Mouse (Mus musculus): ENCODE measurements around the gene Usp33.

Gene Usp33

DNA sequence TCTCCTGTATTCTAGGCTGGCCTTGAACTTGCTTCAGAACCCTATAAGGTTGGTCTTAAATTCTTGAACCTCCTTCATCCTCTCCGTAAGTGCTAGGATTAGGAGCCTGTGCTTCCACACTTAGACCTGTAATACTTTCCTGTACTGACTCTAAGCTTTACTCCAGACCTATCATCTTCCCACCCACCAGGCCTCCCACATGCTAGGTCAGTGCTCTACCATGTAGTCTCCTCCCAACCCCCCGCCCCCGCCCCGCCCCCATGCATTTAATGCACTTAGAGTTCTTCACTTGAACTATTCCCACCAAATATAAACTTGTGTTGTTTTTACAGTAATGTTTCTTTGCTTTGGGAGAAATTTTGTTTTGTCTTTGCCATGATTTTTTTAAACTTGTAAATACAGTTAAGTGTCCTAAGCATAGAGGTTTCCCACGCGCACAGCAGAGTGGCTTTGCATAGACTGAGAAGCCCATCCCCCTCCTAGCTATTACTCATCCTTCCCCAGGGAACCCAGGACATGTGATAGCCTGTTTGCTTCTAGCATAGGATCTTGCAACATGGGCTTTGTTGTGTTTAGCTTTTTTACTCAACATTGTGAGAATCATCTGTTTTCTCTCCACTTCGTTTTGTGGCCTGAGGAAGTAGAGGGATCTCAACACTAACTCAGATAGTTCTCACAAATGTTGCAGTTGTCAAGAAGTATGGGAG is 55.8 kb downstream of the Usp33 start:
- no peak for DNase-seq (ENCODE audit: low spot score)

DNA sequence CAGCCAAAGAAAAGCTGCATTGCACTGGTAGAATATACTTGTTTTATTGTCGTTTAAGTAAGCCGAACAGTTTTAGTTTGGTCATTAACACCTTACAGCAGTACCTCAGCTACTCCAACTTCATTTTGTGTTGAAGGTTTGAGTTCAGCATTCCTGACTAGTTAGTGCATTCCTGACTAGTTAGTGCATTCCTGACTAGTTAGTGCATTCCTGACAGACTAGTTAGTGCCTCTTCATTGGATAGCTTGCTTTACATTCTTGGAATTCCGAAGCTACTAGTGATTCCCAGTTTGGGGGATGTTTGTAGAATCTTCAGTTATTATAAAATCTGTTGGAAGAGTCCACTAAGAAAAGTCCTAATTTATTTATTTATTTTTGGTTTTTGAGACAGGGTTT is 56.4 kb downstream of the Usp33 start:
- DNase-seq (ENCODE audit: low spot score), result no peak

DNA sequence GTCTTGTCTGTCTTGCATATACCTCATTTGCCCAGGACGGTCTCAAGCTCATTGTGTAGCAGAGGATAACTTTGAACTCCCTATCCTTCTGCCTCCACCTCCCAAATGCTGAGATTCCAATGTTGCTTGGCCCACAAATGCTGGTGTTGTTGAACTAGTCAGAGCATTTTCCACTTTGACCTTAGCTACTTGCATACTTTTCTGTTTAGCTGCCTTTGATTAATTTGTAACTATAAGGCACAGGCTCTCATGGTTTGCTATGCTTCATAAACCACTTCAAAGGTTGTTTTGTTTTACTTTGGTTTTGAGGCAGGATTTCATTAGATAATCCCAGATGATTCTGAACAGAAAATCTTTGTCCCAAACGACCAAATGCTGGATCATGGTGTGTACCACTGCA is 57.5 kb downstream of the Usp33 start:
- DNase-seq (ENCODE audit: low spot score), result no peak

DNA sequence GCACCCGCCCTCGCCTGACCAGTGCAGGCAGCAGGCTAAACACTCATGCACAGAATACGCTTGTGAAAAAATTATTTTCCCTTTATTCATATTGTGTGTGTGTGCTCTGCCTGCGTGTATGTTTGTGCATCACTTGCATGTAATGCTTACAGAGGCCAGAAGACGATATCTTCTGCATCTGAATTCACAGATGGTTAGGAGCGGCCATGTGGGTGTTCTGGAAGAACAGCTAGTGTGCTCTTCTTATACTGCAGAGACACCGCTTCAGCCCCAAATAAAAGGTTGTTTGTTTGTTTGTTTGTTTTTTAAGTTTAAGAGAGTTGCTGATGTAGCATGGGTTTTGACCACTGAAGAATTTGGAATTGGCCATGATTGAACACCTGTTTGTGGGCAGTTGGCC is 59.1 kb downstream of the Usp33 start:
- no peak for DNase-seq (ENCODE audit: low spot score)

DNA sequence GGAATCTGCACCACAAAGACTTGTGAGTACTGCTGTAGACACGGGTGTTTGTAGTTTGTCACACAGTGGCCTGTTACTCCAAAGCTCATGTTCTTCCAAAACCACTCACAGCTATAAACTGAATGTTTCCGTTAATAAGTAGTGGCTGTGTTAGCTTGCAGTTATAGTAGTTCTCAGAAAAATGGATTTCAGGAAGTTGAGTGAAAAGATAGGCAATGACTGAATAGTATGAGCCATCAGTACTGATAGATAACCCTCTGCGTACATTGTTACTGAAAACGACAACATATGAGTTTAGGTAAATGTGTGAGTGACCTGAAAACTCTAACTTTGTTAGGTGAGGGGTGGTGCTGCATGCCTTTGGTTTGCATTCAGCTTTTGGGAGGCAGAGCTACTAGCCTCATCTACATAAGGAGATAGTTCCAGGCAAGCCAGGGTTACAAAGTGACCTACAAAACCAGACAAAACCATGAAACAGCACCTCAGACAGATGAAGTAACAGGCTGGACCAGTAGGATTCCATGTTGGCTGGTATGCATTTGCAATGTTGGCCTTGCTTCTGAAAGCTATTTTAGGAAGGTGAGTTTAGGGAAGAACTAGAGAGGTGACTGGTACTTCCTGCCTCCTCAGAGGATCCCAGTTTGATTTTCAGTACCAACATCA is 59.8 kb downstream of the Usp33 start:
- no peak for DNase-seq (ENCODE audit: low spot score)

DNA sequence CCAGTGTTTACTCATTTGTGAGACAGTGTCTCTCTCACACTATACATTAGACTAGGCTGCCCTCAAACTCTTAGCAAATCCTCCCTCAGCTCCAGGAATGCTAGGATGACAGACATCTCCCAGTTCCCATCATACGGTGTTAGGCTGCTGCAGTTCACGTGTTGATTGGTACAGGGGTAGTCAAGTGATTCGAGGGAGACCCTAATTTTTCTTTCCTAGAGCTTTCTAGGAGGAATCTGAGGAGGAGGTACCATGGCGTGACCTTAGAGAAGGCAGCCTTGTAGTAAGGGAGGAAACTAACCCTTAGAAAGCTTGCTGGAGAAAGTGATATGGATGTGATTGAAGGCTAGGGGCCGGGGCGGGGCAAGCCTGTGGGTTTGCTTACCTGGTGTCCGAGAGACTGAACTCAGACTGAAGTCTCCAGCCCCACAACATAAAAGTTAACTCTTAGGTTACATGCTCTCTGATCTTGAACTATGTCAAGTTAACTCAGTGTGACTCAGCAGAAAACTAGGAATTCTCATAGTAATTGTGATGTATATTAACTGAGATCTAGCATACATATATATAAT is 64.8 kb downstream of the Usp33 start:
- no peak for DNase-seq (ENCODE audit: low spot score)

DNA sequence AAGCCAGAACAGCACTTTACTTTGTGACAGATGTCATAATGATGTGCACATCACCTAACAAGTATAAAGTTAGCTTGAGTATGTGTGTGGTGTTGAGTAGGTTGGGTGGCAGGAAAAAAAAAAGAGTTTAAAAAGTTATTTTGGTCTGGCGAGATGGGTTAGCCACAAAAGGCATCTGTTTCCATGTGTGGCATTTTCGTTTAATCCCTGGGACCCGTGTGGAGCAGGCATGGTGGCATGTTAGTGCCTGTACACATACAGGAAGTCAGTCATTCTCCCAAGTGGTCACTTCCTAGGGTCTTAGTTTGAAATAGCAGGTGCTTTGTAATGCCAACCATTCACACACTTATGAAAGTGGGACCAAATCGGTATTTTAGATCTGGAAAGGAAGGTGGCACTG is 66.1 kb downstream of the Usp33 start:
- no peak for DNase-seq (ENCODE audit: low spot score)

DNA sequence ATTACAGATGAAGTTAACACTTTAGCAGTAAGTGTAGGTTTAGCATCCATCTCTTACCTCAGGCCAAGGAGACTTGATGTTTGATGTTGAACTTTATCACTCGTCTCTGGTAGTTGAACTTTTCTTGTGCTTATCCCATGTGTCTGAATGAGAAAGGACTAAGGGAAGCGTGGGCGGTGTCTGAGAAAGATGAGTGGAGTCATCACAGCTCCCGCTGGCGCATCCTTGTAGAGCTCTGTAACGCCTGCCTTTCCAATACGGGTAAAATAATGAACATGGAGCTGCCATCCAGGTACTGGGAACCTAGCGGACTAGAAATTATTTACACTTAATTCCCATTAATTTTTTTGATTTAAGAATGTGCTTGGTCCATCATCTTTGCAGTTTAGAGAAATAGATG is 82.6 kb downstream of the Usp33 start:
- no peak for DNase-seq (ENCODE audit: low spot score)

DNA sequence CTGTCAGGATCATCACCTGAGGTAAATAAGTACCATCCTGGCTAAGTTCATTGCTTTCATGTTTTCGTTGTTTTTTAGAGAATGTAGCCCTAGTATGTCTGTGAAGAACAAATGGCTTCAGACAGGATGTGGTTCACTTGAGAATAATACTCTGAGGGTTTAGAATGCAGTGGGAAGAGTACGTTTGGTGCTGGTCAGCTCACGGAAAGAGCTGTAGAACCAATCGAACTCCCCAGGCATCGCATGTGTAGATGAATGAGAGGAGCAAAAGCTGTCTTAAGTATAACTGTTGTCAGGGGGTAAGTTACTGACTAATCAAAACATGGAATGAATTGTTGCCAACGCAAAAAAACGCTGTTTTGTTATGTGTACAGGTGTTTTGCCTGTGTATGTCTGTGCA is 86.4 kb downstream of the Usp33 start:
- no peak for DNase-seq (ENCODE audit: low spot score)

DNA sequence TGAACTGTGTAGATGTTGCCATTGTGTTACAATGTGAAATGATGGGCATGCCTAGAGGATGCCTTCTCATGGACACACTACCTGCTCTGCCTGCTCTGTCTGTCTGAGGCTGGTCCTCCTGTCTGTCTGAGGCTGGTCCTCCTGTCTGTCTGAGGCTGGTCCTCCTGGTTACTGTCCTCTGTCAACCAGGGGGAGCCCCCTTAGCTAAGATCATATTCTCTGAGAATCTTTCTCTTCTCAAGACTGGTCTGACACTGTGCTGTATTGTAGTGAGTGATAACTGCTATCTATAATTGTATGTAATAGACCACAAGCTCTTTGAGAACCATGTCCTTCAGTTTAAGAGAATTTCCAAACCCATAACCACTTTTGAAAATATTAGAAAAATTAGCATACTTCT is 89.3 kb downstream of the Usp33 start:
- DNase-seq (ENCODE audit: low spot score), result no peak

DNA sequence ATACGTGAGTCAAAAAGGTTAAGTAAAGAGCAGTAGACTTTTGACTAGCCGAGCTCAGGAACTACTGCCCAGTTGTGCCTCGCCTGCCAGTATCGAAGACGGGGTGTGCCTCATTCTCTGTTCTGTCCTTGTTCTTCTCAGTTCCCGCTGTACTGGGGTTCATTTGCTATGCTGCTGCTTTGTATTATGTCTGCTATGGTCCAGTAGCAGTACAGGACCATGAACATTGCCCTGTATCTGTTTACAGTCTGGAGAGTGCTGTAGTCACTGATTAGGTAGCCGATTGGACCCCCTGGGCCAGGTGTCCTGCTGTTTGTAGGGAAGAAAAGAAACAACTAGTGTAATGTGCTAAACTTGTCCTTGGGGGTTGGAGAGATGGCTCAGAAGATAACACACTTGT is 91.8 kb downstream of the Usp33 start:
- DNase-seq (ENCODE audit: low spot score), result no peak

DNA sequence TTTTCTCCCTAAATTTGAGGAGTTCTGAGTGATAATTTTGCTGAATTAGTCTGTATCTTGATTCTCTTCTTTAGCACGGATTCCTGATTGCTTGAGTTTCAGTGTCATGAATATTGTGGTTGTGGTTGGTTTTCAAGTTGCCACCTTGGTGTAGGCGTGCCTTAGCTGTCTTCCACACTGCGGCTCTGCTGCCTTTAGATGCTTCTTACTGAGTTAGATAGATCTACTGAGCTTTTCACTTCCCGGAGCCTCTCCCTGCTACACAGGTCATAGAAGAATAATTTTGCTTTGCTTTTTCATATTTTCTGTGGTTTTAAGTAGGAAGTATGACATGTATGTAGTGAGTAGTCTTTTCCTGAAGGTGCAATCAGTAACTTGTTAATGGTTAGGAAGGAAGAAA is 96.5 kb downstream of the Usp33 start:
- DNase-seq (ENCODE audit: low spot score), result no peak

Data from ovary, postnatal 10 days (tissue).